Mouse (Mus musculus): ENCODE results near the gene Dync1li1.

The Dync1li1 gene

GRCm38 (mm10) chr9:114768066-114768465, 79.5 kb downstream of the Dync1li1 start:
- DNase-seq (ENCODE audit: low read depth, low spot score), result no peak

- DNase-seq (ENCODE audit: low read depth, low spot score), result no peak
Measured at GRCm38 (mm10) chr9:114770224-114770623, 81.6 kb downstream of the Dync1li1 start.

- no peak for DNase-seq (ENCODE audit: low read depth, low spot score)
Measured at GRCm38 (mm10) chr9:114771565-114771964, 83.0 kb downstream of the Dync1li1 start.

All from A20 (cell line).